ENCODE assay signal across 8 mouse cellular contexts in the genomic region with DNA sequence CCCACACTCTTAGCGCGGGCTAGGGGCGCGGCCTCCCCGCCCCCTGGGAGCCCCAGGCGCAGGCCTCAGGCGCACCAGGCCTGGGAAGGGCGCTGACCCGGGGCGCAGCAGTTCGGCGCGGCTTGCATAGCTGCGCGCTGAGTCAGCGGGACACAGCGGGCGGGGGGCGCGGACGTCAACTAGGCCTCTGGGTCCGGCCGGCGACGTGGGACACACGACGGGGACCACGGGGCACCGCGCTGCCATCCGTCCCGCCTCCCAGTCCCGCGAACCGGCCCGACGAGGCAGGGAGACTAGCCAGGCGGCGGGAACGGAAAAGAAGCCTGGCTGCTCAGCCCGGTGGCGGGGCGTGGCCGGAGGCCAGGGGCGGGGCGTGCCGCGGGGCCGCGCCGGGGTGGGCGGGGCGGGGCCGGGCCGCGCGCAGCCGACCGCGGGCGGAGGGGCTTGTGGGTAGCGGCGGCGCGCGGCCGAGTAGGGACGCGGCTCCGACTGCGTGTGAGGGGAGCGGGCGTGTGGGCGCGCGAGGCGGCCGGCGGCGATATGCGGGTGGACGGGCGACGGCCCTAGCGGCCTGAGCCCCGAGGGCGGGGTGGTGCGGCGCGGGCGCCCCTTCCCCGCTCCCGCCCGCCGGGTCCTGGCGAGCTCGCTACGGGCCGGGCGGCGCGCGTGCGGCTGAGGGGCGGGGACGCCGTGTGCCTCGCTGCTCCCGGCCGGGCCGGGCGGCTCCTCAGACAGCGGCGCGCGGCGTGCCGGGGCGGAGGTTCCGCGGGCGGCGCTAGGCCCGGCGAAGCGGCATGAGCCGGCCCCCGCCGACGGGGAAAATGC. TPM values are rescaled to one million over a fixed set of nuclear protein-coding genes. Genes with fewer than 3 reads are reported as not detected.
DNase-seq lines count a peak whose midpoint lies in the region; ATAC-seq and TF ChIP-seq lines count a peak whose summit lies in the region.

Gene Rock2 (plus strand): TSS at position 500 of the 825 bp plus-strand sequence.

- peak within 1 kb of the TSS; percentile 98 for H3K9ac ChIP-seq in heart, embryonic 12.5 days
- peak within 1 kb of the TSS; percentile 93 for H3K9ac ChIP-seq in kidney, embryonic 16.5 days (replicated peaks; ENCODE audit: low read length)
- H3K9ac ChIP-seq in liver, embryonic 12.5 days: peak within 1 kb of the TSS; percentile 98

- peak; percentile 90 for DNase-seq in CD4-positive, CD25-positive, alpha-beta regulatory T cell, adult 2 months (ENCODE audit: low read depth, low spot score)
- DNase-seq in brain, embryonic 14.5 days (ENCODE audit: low read depth): peak; percentile 92
- DNase-seq in spleen, postnatal 36 days (ENCODE audit: low spot score in 2 of 2): peak; percentile 79 to 80

- H3K4me2 ChIP-seq in heart, embryonic 12.5 days: peak within 1 kb of the TSS; percentile 89
- H3K4me2 ChIP-seq in kidney, embryonic 16.5 days (replicated peaks; ENCODE audit: low read depth, low read length): peak within 1 kb of the TSS; percentile 64
- peak within 1 kb of the TSS; percentile 84 for H3K4me2 ChIP-seq in liver, embryonic 12.5 days
- peak within 1 kb of the TSS; percentile 99 for H3K4me2 ChIP-seq in myocyte (ENCODE audit: low read depth)

- H3K9me3 ChIP-seq in erythroblast, embryonic 14.5 days (ENCODE audit: control insufficient read depth, low read length): no peaks in the 10 kb centered on the region
- no peaks in the 10 kb centered on the region for H3K9me3 ChIP-seq in heart, embryonic 12.5 days (replicated peaks)
- H3K9me3 ChIP-seq in kidney, embryonic 16.5 days (ENCODE audit: low read length): no peaks in the 10 kb centered on the region
- no peaks in the 10 kb centered on the region for H3K9me3 ChIP-seq in liver, embryonic 12.5 days (replicated peaks)

- H3K27ac ChIP-seq in heart, embryonic 12.5 days (ENCODE audit: poor library complexity, severe bottlenecking): peak within 1 kb of the TSS; percentile 100
- peak within 1 kb of the TSS; percentile 99 for H3K27ac ChIP-seq in kidney, embryonic 16.5 days (ENCODE audit: low read length)
- H3K27ac ChIP-seq in liver, embryonic 12.5 days: peak within 1 kb of the TSS; percentile 93

- H3K4me3 ChIP-seq in erythroblast, embryonic 14.5 days (replicated peaks): peak within 1 kb of the TSS; percentile 85
- H3K4me3 ChIP-seq in heart, embryonic 12.5 days: peak within 1 kb of the TSS; percentile 97
- peak within 1 kb of the TSS; percentile 94 for H3K4me3 ChIP-seq in kidney, embryonic 16.5 days (ENCODE audit: low read length)
- peak within 1 kb of the TSS; percentile 96 for H3K4me3 ChIP-seq in liver, embryonic 12.5 days
- H3K4me3 ChIP-seq in myocyte: peak within 1 kb of the TSS; percentile 84

- WGBS in heart, embryonic 12.5 days: under 1% methylated on average over 92 of the region's 130 CpGs
- under 1% methylated on average over 83 of the region's 130 CpGs for WGBS in kidney, embryonic 16.5 days
- 1% methylated on average over 57 of the region's 130 CpGs for WGBS in liver, embryonic 12.5 days (ENCODE audit: insufficient replicate concordance)

- H3K27me3 ChIP-seq in erythroblast, embryonic 14.5 days (ENCODE audit: control insufficient read depth): peaks cover 10% of the 10 kb centered on the region
- no peaks in the 10 kb centered on the region for H3K27me3 ChIP-seq in heart, embryonic 12.5 days (replicated peaks)
- no peaks in the 10 kb centered on the region for H3K27me3 ChIP-seq in kidney, embryonic 16.5 days (ENCODE audit: insufficient read depth, low read length)
- 0 out of 2 replicates have a peak, but pooled peaks cover under 1% of the 10 kb centered on the region for H3K27me3 ChIP-seq in liver, embryonic 12.5 days (replicated peaks)
- no peaks in the 10 kb centered on the region for H3K27me3 ChIP-seq in myocyte (ENCODE audit: control insufficient read depth, insufficient read depth, insufficient read length)

- H3K36me3 ChIP-seq in erythroblast, embryonic 14.5 days (ENCODE audit: control insufficient read depth): no peaks in the 10 kb centered on the region; the same call in 1 of the 2 replicates
- H3K36me3 ChIP-seq in heart, embryonic 12.5 days: no peaks in the 10 kb centered on the region
- no peaks in the 10 kb centered on the region for H3K36me3 ChIP-seq in kidney, embryonic 16.5 days (ENCODE audit: insufficient read depth, low read length)
- H3K36me3 ChIP-seq in liver, embryonic 12.5 days: no peaks in the 10 kb centered on the region
- H3K36me3 ChIP-seq in myocyte (ENCODE audit: control insufficient read depth, insufficient read depth): no peaks in the 10 kb centered on the region

- peak; percentile 78 for TF ChIP-seq POLR2A in brain, embryonic 14.5 days (IDR thresholded peaks at IDR 0.05; ENCODE audit: borderline replicate concordance, extremely low read depth, insufficient read depth, insufficient read length, poor library complexity, severe bottlenecking)
- peak; percentile 90 for TF ChIP-seq POLR2A in myocyte (IDR thresholded peaks at IDR 0.05; ENCODE audit: insufficient read length, low read depth)

- ATAC-seq in heart, embryonic 12.5 days (ENCODE audit: insufficient number of reproducible peaks, low FRiP score): peak; percentile 95
- peak; percentile 96 for ATAC-seq in kidney, embryonic 16.5 days (ENCODE audit: low FRiP score, low TSS enrichment)
- peak; percentile 90 for ATAC-seq in liver, embryonic 12.5 days

- H3K4me1 ChIP-seq in erythroblast, embryonic 14.5 days (ENCODE audit: control insufficient read depth): peaks cover 47% of the 10 kb centered on the region
- H3K4me1 ChIP-seq in heart, embryonic 12.5 days (replicated peaks): peaks cover 30% of the 10 kb centered on the region
- peaks cover 25% of the 10 kb centered on the region for H3K4me1 ChIP-seq in kidney, embryonic 16.5 days (ENCODE audit: insufficient read depth, low read length)
- H3K4me1 ChIP-seq in liver, embryonic 12.5 days: peaks cover 49% of the 10 kb centered on the region

- peak within 1 kb of the TSS; percentile 91 for H3ac ChIP-seq in myocyte (ENCODE audit: control insufficient read depth, insufficient read length)

- TF ChIP-seq CTCF in brain, embryonic 14.5 days (IDR thresholded peaks at IDR 0.05; ENCODE audit: borderline replicate concordance, extremely low read depth, insufficient read depth, insufficient read length): no peak

- peaks cover 46% of the 10 kb centered on the region for H3K79me2 ChIP-seq in myocyte (ENCODE audit: control insufficient read depth, insufficient read depth)

TF ChIP-seq in myocyte, 11 proteins besides CTCF, POLR2A, EP300 and RAD21:
- TF ChIP-seq USF1 (IDR thresholded peaks at IDR 0.05; ENCODE audit: low read depth): no peak
- TF ChIP-seq MAX (IDR thresholded peaks at IDR 0.05; ENCODE audit: low read depth): no peak
- peak; percentile 7 for TF ChIP-seq REST (IDR thresholded peaks at IDR 0.05; ENCODE audit: insufficient read depth, insufficient read length)
- peak in 2 of 3 experiments; percentile 54 to 57 for TF ChIP-seq MYOG (IDR thresholded peaks at IDR 0.05; ENCODE audit: control insufficient read depth in 1 of 3, insufficient read depth in 1 of 3, insufficient read length in 2 of 3, low read depth in 2 of 3)
- TF ChIP-seq SRF (IDR thresholded peaks at IDR 0.05; ENCODE audit: control insufficient read depth, insufficient read length, low read depth): no peak
- TF ChIP-seq TCF12 (IDR thresholded peaks at IDR 0.05; ENCODE audit: insufficient read depth, poor library complexity, severe bottlenecking): no peak
- TF ChIP-seq POLR2AphosphoS2 (IDR thresholded peaks at IDR 0.05; ENCODE audit: insufficient read length, low read depth): peak; percentile 67
- peak; percentile 16 for TF ChIP-seq E2F4 (IDR thresholded peaks at IDR 0.05; ENCODE audit: insufficient read depth)
- peak in 1 of 3 experiments; percentile 54 for TF ChIP-seq MYOD1 (IDR thresholded peaks at IDR 0.05; ENCODE audit: control insufficient read depth in 1 of 3, insufficient read length in 2 of 3, low read depth in 2 of 3)

RNA-seq across cellular contexts. Expression of gene Rock2, which starts in this region (rescaled TPM):
- polyA plus RNA-seq in brain, embryonic 14.5 days (2012; rRNA removed): 15.4 and 21.8 TPM in 2 replicates
- polyA plus RNA-seq in erythroblast, embryonic 14.5 days (2012): 0.10 and 0.12 TPM in 2 replicates
- polyA plus RNA-seq in heart, embryonic 12.5 days (2016; fragmentation: Nextera tagmentation; extraction: Ambion mirVana): 29.7 and 32.0 TPM in 2 replicates
- polyA plus RNA-seq in kidney, embryonic 16.5 days (2015; fragmentation: Nextera tagmentation; extraction: Ambion mirVana): 10.6 and 11.4 TPM in 2 replicates
- 14.3 and 14.4 TPM in 2 replicates for polyA plus RNA-seq in liver, embryonic 12.5 days (2016; fragmentation: Nextera tagmentation; extraction: Ambion mirVana)
- polyA plus RNA-seq in myocyte (2012; fragmentation: generic; extraction: Trizol): 14.4 TPM

Comparison
In these comparisons a context has a peak if more than half of its experiments do, and no peak if none do; other contexts are left out.
1. Peak in every context shown above with its lines: DNase-seq, ATAC-seq, H3K4me3 ChIP-seq and H3K27ac ChIP-seq.
2. RNA of gene Rock2 (polyA plus RNA-seq): 29.7 to 32.0 TPM in heart, embryonic 12.5 days, 15.4 to 21.8 TPM in brain, embryonic 14.5 days, 14.3 to 14.4 TPM in liver, embryonic 12.5 days, 14.4 TPM in myocyte (single experiment) and 10.6 to 11.4 TPM in kidney, embryonic 16.5 days; 0.10 to 0.12 TPM in erythroblast, embryonic 14.5 days; every median in the first group is over 10 times any median in the second.